Mouse (Mus musculus): Measurements from ENCODE around the gene Anxa3.

The Anxa3 gene

GRCm38 (mm10) chr5:96848386-96848785 lies 55.2 kb downstream of the Anxa3 start:
- DNase-seq: no peak

GRCm38 (mm10) chr5:96849232-96849631 lies 56.1 kb downstream of the Anxa3 start:
- DNase-seq: no peak

GRCm38 (mm10) chr5:96853451-96853850 lies 60.3 kb downstream of the Anxa3 start:
- DNase-seq: no peak

- peak; percentile 11 for DNase-seq
These were observed 61.2 kb downstream of the Anxa3 start for GRCm38 (mm10) chr5:96854350-96854749.

GRCm38 (mm10) chr5:96859938-96860337 lies 66.8 kb downstream of the Anxa3 start:
- no peak for DNase-seq

- DNase-seq: no peak
These were observed 74.0 kb downstream of the Anxa3 start for GRCm38 (mm10) chr5:96867171-96867570.

GRCm38 (mm10) chr5:96868893-96869292 lies 75.8 kb downstream of the Anxa3 start:
- DNase-seq: peak; percentile 10

- DNase-seq: no peak
These were observed 77.9 kb downstream of the Anxa3 start for GRCm38 (mm10) chr5:96870996-96871395.

GRCm38 (mm10) chr5:96878178-96878577 lies 85.0 kb downstream of the Anxa3 start:
- peak; percentile 52 for DNase-seq

GRCm38 (mm10) chr5:96878851-96879540 lies 85.9 kb downstream of the Anxa3 start:
- DNase-seq: no peak

- no peak for DNase-seq
These were observed 87.1 kb downstream of the Anxa3 start for GRCm38 (mm10) chr5:96880231-96880630.

GRCm38 (mm10) chr5:96881118-96881517 lies 88.0 kb downstream of the Anxa3 start:
- peak; percentile 13 for DNase-seq

GRCm38 (mm10) chr5:96881613-96882012 lies 88.5 kb downstream of the Anxa3 start:
- DNase-seq: no peak

GRCm38 (mm10) chr5:96885202-96885601 lies 92.1 kb downstream of the Anxa3 start:
- DNase-seq: no peak

- no peak for DNase-seq
These were observed 95.3 kb downstream of the Anxa3 start for GRCm38 (mm10) chr5:96888396-96888795.

- DNase-seq: no peak
These were observed 97.2 kb downstream of the Anxa3 start for GRCm38 (mm10) chr5:96890367-96890766.
